Mouse (Mus musculus) midbrain, embryonic 11.5 days (tissue): Measurements from ENCODE around the gene Ppp3ca. TPM values are rescaled to one million over a fixed set of nuclear protein-coding genes. Genes with fewer than 3 reads are reported as not detected.
A peak's percentile ranks its signal among the peaks of the same experiment; 100 is the strongest.

Source experiments
- ATAC-seq: fragments of 200-750 bp; cut with Nextera tagmentation; 2 replicates; pipeline ENCODE4 v1.8.0; 2017; ENCODE audit warnings: moderate TSS enrichment, moderate library complexity; ENCODE audit not compliant: low FRiP score
- DNase-seq: peaks from one replicate; pipeline ENCODE4 v3.0.0; 2015; ENCODE audit warnings: low spot score; ENCODE audit errors: missing footprints
- H3K27ac ChIP-seq: fragments of 300-500 bp; sonication (generic); 2 replicates; pipeline ENCODE4 v1.5.1; 2014; ENCODE audit warnings: low read depth, low read length
- H3K27me3 ChIP-seq: fragments of 300-500 bp; sonication (generic); 2 replicates; pipeline ENCODE4 v1.6.1; 2014; ENCODE audit warnings: mild to moderate bottlenecking, low read length, moderate library complexity, mixed read lengths; ENCODE audit not compliant: control insufficient read depth, insufficient read depth
- H3K36me3 ChIP-seq: fragments of 300-500 bp; sonication (generic); 2 replicates; pipeline ENCODE4 v1.6.1; 2014; ENCODE audit warnings: mild to moderate bottlenecking, low read length, moderate library complexity, mixed read lengths; ENCODE audit not compliant: control insufficient read depth, insufficient read depth
- H3K4me1 ChIP-seq: fragments of 300-500 bp; sonication (generic); 2 replicates; pipeline ENCODE4 v1.6.1; 2014; ENCODE audit warnings: low read length; ENCODE audit not compliant: control insufficient read depth, insufficient read depth
- H3K4me2 ChIP-seq: fragments of 300-500 bp; sonication (generic); 2 replicates; pipeline ENCODE4 v1.6.1; 2014; ENCODE audit warnings: mild to moderate bottlenecking, moderate library complexity
- H3K4me3 ChIP-seq: fragments of 300-500 bp; sonication (generic); 2 replicates; pipeline ENCODE4 v1.5.1; 2014; ENCODE audit warnings: low read depth, low read length
- H3K9ac ChIP-seq: fragments of 300-500 bp; sonication (generic); 2 replicates; pipeline ENCODE4 v1.6.1; 2014; ENCODE audit warnings: low read length
- H3K9me3 ChIP-seq: fragments of 300-500 bp; sonication (generic); 2 replicates; pipeline ENCODE4 v1.6.1; 2016; ENCODE audit warnings: low read length; ENCODE audit not compliant: control insufficient read depth
- WGBS: fragments of 180-500 bp; shearing (Covaris S2); extraction: QIAGEN DNeasy Blood & Tissue Kit; methylation state at CpG from one replicate; pipeline ENCODE4 v1.1.7; 2014; 5-methylcytosine and 5-hydroxymethylcytosine counted together
- polyA plus RNA-seq: library from polyadenylated mRNA; unstranded; fragments of >200 nt; fragmentation: Nextera tagmentation; extraction: Ambion mirVana; gene quantifications from 2 replicates; pipeline ENCODE4 v1.2.1, GENCODE M21; 2014

The Ppp3ca gene
- polyA plus RNA-seq, 1 experiment from 2014 or later = 57.8 TPM

GRCm38 (mm10) chr3:136731579-136731978 lies 61.7 kb downstream of the Ppp3ca start:
- ATAC-seq = no peak

GRCm38 (mm10) chr3:136736021-136736420 lies 66.1 kb downstream of the Ppp3ca start:
- H3K4me1 ChIP-seq = no peaks in the 10 kb centered on the region
- DNase-seq (no peak), ATAC-seq (no peak)

More at GRCm38 (mm10) chr3:136731579-136731978, 61.7 kb downstream of the Ppp3ca start:
- no peak overlapping the region for H3K4me2 ChIP-seq
- no peaks in the 10 kb centered on the region for H3K4me1 ChIP-seq
- H3K9ac ChIP-seq = no peak overlapping the region
- H3K36me3 ChIP-seq = no peaks in the 10 kb centered on the region
- no peak overlapping the region for H3K27ac ChIP-seq
- no peaks in the 10 kb centered on the region for H3K27me3 ChIP-seq
- no peak for DNase-seq
- H3K9me3 ChIP-seq = no peaks in the 10 kb centered on the region; the same call in 1 of the 2 replicates
- H3K4me3 ChIP-seq = no peak overlapping the region
- WGBS = 90% methylated on average over 6 of the region's 6 CpGs

DNA sequence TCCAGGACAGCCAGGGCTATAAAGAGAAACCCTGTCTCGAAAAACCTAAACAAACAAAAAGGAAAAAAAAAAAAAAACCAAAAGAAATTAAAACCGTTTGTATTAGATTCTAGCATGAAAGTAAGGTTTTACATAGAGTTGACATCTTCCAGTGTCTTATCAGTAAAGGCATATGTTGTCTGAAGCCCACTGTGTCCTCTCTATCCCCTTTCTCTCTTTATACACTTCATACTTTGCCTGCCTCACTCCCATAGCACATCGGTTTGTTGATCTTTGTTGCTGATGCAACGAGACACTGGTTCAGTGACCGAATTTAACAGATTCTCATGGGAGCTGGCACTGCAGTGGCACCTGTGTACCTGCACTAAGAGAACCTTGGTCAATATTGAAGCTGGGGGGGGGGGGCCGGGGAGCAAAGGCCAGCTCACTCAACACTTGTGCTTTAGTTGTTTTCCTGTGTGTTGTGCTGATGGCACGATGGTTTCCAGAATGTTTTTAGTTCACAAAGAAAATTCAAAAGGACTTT lies 66.9 kb downstream of the Ppp3ca start:
- Histone ChIP-seq H3K9ac (no peak overlapping the region), H3K27me3 (no peaks in the 10 kb centered on the region), H3K36me3 (no peaks in the 10 kb centered on the region), H3K9me3 (no peaks in the 10 kb centered on the region), H3K4me1 (no peaks in the 10 kb centered on the region), H3K27ac (no peak overlapping the region), H3K4me2 (no peak overlapping the region), H3K4me3 (no peak overlapping the region)
- DNase-seq (no peak), ATAC-seq (no peak)
- WGBS = 87% methylated on average over 7 of the region's 7 CpGs

More at GRCm38 (mm10) chr3:136736021-136736420, 66.1 kb downstream of the Ppp3ca start:
- no peaks in the 10 kb centered on the region for H3K36me3 ChIP-seq
- H3K9ac ChIP-seq = no peak overlapping the region
- 37% methylated on average over 1 of the region's 1 CpGs for WGBS
- no peak overlapping the region for H3K4me3 ChIP-seq
- no peak overlapping the region for H3K4me2 ChIP-seq
- no peaks in the 10 kb centered on the region for H3K9me3 ChIP-seq
- H3K27ac ChIP-seq = no peak overlapping the region
- H3K27me3 ChIP-seq = no peaks in the 10 kb centered on the region

DNA sequence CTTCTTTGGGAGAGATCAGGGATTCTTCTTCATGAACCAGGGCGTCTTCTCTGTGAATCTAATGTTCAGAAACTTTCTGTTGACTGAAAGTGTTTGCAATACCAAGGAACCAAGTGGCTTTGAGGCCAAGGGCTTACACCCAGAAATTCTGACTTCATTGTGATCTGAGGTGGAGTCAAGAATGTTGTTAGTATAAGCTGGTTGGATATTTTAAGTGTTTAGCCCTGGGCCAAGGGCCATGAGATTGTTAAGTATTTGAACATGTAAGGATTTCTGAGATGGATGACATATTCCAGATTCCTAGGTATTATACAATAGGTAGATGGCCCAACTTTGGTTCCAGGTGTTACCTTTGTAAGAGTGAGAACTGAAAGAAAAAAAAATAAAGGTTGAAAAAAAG lies 68.5 kb downstream of the Ppp3ca start:
- Histone ChIP-seq H3K4me3 (no peak overlapping the region), H3K9ac (no peak overlapping the region), H3K27ac (no peak overlapping the region), H3K9me3 (no peaks in the 10 kb centered on the region), H3K27me3 (no peaks in the 10 kb centered on the region), H3K36me3 (no peaks in the 10 kb centered on the region), H3K4me2 (no peak overlapping the region), H3K4me1 (no peaks in the 10 kb centered on the region)
- no peak for DNase-seq
- WGBS = 93% methylated on average over 1 of the region's 1 CpGs
- no peak for ATAC-seq

- ATAC-seq (no peak), DNase-seq (no peak)
- no peaks in the 10 kb centered on the region for H3K36me3 ChIP-seq
- 92% methylated on average over 5 of the region's 5 CpGs for WGBS
- H3K4me3 ChIP-seq = no peak overlapping the region
- no peak overlapping the region for H3K9ac ChIP-seq
- no peaks in the 10 kb centered on the region for H3K4me1 ChIP-seq
- no peaks in the 10 kb centered on the region for H3K27me3 ChIP-seq
- H3K4me2 ChIP-seq = no peak overlapping the region
- H3K9me3 ChIP-seq = no peaks in the 10 kb centered on the region
- no peak overlapping the region for H3K27ac ChIP-seq
Measured at GRCm38 (mm10) chr3:136738914-136739313, 69.0 kb downstream of the Ppp3ca start.

- no peak for DNase-seq
- 77% methylated on average over 5 of the region's 5 CpGs for WGBS
- H3K4me2 ChIP-seq = no peak overlapping the region
- no peak overlapping the region for H3K9ac ChIP-seq
- no peak for ATAC-seq
- no peaks in the 10 kb centered on the region for H3K9me3 ChIP-seq
- no peak overlapping the region for H3K4me3 ChIP-seq
- H3K36me3 ChIP-seq = no peaks in the 10 kb centered on the region
- H3K27ac ChIP-seq = no peak overlapping the region
- H3K4me1 ChIP-seq = no peaks in the 10 kb centered on the region; the same call in 1 of the 2 replicates
- H3K27me3 ChIP-seq = no peaks in the 10 kb centered on the region
Measured at GRCm38 (mm10) chr3:136741659-136742058, 71.7 kb downstream of the Ppp3ca start.

- Histone ChIP-seq H3K27me3 (no peaks in the 10 kb centered on the region), H3K4me3 (no peak overlapping the region), H3K36me3 (no peaks in the 10 kb centered on the region), H3K4me2 (no peak overlapping the region), H3K9me3 (no peaks in the 10 kb centered on the region), H3K9ac (no peak overlapping the region), H3K27ac (no peak overlapping the region), H3K4me1 (no peaks in the 10 kb centered on the region; the same call in 1 of the 2 replicates)
- DNase-seq (peak; percentile 60), ATAC-seq (no peak)
- WGBS = 88% methylated on average over 9 of the region's 9 CpGs
Measured at GRCm38 (mm10) chr3:136742258-136743057, 72.5 kb downstream of the Ppp3ca start.

DNA sequence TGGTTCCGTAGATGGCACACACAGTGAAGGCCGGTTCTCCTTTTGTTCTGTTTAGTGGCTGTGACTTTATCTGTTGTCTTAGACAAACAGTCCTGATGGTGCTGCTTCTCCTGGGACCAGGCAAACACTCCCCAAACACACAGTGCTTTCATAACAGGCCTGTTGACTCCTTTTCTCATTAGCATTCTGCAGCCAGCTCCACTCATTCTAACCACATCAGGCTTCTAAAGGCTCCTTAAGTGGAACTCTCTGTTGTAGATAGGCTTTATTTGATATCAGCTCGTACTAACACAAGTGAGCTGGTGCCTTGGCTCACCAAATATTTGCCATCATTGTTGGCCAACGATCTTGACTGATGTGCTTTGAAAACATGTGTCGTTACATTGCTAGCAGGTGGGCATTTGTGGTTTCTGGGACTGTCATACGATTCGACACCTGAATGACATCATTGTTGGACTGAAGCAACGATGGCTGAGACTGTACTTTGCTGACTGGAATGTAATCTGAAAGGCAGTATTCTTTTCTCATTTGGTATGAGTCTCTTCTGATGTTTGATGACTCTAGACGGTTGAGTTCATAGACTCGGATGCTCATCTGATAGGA lies 74.5 kb downstream of the Ppp3ca start:
- 80% methylated on average over 10 of the region's 10 CpGs for WGBS
- no peak overlapping the region for H3K4me3 ChIP-seq
- no peak overlapping the region for H3K27ac ChIP-seq
- no peaks in the 10 kb centered on the region for H3K27me3 ChIP-seq
- no peak for ATAC-seq
- no peak overlapping the region for H3K4me2 ChIP-seq
- no peaks in the 10 kb centered on the region; the same call in 1 of the 2 replicates for H3K4me1 ChIP-seq
- H3K9ac ChIP-seq = no peak overlapping the region
- no peaks in the 10 kb centered on the region for H3K36me3 ChIP-seq
- H3K9me3 ChIP-seq = no peaks in the 10 kb centered on the region
- no peak for DNase-seq

GRCm38 (mm10) chr3:136745456-136745855 lies 75.5 kb downstream of the Ppp3ca start:
- DNase-seq = no peak
- Histone ChIP-seq H3K27me3 (no peaks in the 10 kb centered on the region), H3K27ac (no peak overlapping the region), H3K9me3 (no peaks in the 10 kb centered on the region), H3K4me2 (no peak overlapping the region), H3K4me3 (no peak overlapping the region), H3K9ac (no peak overlapping the region), H3K36me3 (no peaks in the 10 kb centered on the region), H3K4me1 (peaks cover 2% of the 10 kb centered on the region)
- WGBS = 86% methylated on average over 7 of the region's 7 CpGs
- no peak for ATAC-seq
